Mouse (Mus musculus) kidney, adult 11 months (tissue): ENCODE data around the gene Capn13.
"Not testable (repeated sequence)": the region's sequence is repeated elsewhere in the genome, so short reads cannot be mapped to it uniquely, and the experiment has no call there.

Experiments
- DNase-seq: peaks from one replicate; pipeline ENCODE4 v3.0.0; 2022

The Capn13 gene

GRCm38 (mm10) chr17:73273809-73274208 is 126.9 kb downstream of the Capn13 start:
- DNase-seq, result no peak

- no peak for DNase-seq
Observed at GRCm38 (mm10) chr17:73271797-73272600, 128.7 kb downstream of the Capn13 start.

DNA sequence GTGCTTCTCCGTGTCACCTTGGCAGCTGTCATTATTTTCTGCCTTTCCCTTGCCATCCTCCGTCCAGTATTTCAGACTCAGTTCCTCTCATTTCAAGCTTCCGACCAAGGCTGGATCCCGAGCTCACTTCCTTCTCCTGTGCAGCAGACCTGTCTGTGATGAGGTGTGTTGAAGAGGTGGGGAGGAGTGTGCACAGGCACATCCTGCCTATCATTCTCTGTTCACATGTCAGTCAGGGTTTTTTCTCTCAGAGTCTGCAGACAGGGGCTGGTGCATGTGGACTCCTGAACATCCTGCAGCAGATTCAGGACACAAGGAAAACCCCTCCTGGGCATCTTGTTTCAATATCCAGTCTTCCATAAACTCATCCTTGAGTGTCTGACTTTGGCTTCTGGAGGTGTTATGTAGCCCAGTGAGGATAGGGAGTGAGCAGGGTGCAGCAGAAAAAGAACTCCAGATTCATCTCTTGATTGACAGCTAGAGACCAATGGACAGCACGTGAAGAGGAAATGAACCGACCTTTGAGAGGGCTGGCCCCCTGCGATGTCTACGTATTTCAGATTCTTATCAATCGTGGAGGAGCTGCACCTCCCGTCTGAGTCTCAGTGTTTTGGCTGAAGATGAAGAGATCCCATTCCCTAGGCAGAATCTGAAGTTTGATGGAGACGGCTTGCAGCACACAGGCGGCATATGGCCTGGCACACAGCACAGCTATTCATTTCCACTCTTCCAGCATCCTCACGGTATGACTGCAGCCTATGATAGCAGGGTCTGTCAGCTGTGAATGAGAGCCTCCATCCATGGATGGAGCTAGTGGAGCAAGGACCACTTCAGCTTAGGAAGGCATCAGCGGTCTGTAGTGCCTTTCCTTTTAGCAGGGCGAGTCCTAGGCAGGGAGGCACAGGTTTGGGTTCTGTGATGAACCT is 129.5 kb downstream of the Capn13 start:
- no peak for DNase-seq

GRCm38 (mm10) chr17:73263077-73263501 is 137.6 kb downstream of the Capn13 start:
- no peak for DNase-seq

DNA sequence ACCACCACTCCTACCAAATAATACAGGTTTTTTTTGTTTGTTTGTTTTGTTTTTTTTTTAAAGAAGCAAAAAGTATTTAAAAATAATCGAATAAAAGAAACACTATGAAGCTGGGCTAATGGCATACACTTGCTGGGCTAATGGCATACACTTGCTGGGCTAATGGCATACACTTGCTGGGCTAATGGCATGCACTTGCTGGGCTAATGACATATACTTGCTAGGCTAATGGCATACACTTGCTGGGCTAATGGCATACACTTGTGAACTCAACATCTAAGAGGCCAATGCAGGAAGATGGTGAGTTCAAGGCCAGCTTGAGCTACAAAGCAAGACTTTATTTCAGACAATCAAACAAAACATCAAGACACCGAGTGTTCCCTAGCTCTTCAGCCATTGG is 138.1 kb downstream of the Capn13 start:
- no peak for DNase-seq

DNA sequence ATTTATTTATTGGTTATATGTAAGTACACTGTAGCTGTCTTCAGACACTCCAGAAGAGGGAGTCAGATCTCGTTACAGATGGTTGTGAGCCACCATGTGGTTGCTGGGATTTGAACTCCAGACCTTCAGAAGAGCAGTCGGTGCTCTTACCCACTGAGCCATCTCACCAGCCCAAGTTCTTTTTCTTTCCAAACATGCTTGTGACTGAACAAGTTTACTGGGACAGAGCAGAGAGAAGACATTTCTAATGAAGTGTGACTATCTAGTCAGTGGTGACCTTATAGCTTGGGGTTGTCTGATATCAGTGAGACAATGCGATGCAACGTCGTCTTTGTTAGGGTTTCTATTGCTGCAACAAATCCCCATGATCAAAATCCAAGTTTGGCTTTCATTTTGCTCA is 141.4 kb downstream of the Capn13 start:
- not testable (repeated sequence) for DNase-seq

DNA sequence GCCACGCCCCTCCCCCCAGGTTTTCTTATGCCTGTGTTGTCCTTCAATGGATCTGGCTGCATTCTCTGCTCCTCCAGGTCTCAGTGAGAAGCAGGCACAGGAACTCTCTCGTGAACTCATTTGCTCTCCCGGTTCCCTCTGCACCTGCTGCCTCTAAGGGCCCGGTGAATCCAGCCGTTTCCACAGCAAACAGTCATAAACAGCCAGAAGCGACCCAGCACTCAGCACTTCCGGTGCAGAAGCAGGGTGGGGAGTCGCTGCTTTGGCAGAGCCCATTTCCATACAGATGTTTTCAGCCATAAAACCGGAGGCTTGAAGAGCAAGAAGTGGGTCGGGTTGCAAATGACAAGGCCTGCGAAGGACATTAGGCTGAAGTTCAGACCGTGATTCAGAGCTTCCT is 142.0 kb downstream of the Capn13 start:
- peak; percentile 6 for DNase-seq
